Mouse (Mus musculus) CH12.LX (cell line): Measurements from ENCODE around the gene Gtf2h1.

Experiments used
- CHD2 ChIP-seq: IDR thresholded peaks from 2 replicates; pipeline ENCODE4 v1.6.1; 2011; ENCODE audit warnings: low read length, improper control_type of control experiment
- CTCF ChIP-seq, 2 experiments: IDR thresholded peaks in 1 of 2; conservative IDR thresholded peaks in 1 of 2; 2 replicates each; pipeline ENCODE4 v1.5.1; 2011 to 2012; ENCODE audit warnings: low read depth in 2 of 2, low read length in 2 of 2, improper control_type of control experiment in 1 of 2, inconsistent platforms in 1 of 2, mild to moderate bottlenecking in 1 of 2, moderate library complexity in 1 of 2
- EP300 ChIP-seq: IDR thresholded peaks from 2 replicates; pipeline ENCODE4 v1.6.1; 2011; ENCODE audit warnings: low read length, improper control_type of control experiment
- KAT2A ChIP-seq: IDR thresholded peaks from 2 replicates; pipeline ENCODE4 v1.6.1; 2012; ENCODE audit warnings: low read length, improper control_type of control experiment, inconsistent platforms; ENCODE audit not compliant: insufficient replicate concordance
- MAFK ChIP-seq: IDR thresholded peaks from 2 replicates; pipeline ENCODE4 v1.6.1; 2011; ENCODE audit warnings: low read length, improper control_type of control experiment; ENCODE audit not compliant: insufficient replicate concordance
- MYC ChIP-seq: IDR thresholded peaks from 2 replicates; pipeline ENCODE4 v1.6.1; 2011; ENCODE audit warnings: low read depth, mild to moderate bottlenecking, improper control_type of control experiment, low read length
- POLR2A ChIP-seq: IDR thresholded peaks from 2 replicates; pipeline ENCODE4 v1.6.1; 2011; ENCODE audit warnings: low read depth, mild to moderate bottlenecking, improper control_type of control experiment, low read length
- POLR2AphosphoS2 ChIP-seq: IDR thresholded peaks from 2 replicates; pipeline ENCODE4 v1.6.1; 2011; ENCODE audit warnings: low read depth, low read length, improper control_type of control experiment
- TCF12 ChIP-seq: IDR thresholded peaks from 2 replicates; pipeline ENCODE4 v1.6.1; 2014; ENCODE audit warnings: low read depth, mild to moderate bottlenecking, inconsistent platforms, low read length, improper control_type of control experiment
- UBTF ChIP-seq: IDR thresholded peaks from 2 replicates; pipeline ENCODE4 v1.6.1; 2012; ENCODE audit warnings: low read depth, mild to moderate bottlenecking, inconsistent platforms, low read length, improper control_type of control experiment, moderate library complexity

DNA sequence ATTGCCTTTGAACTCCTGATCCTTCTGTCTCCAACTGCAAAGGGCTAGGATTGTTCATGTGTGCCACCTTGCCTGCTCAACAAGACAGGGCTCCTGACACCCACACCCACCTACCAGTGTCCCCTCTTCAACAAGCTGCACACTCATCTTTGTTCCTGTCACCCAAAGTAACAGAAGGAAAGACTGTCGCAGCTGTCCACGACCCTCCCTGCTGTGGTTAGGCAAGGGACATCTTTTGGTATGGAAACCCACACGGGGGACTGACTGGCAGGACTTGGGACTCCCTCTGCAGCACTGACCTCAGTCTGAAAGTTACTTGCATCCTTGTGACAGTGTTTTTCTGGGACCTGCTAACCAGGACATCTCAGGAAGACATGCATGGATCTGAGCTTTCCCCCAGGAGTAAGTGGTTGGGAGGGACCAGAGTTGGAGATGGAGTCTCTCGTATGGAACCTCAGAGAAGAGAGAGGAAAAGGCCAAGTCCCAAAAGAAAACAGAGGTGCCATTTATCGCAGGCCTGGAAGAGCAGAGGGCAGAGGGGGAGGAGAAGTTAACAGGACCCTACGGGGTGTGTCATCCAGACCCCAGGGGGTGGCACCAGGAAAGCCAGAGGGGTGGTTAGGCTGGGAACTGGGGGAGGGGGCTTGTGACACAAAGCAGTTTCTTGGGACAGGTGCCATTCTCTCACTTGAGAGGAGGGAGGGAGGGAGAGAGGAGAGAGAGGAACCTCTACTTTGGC lies 45.1 kb downstream of the Gtf2h1 start, which contains the start of gene Ldha:
- no peak for TF ChIP-seq TCF12
- TF ChIP-seq CTCF (conservative IDR thresholded peaks at IDR 0.05 in 1 of 2, IDR thresholded peaks at IDR 0.05 in 1 of 2; ENCODE audit: low read depth in 2 of 2, low read length in 2 of 2), result no peak
- no peak for TF ChIP-seq KAT2A
- TF ChIP-seq MAFK, result no peak
- TF ChIP-seq POLR2AphosphoS2, result no peak
- no peak for TF ChIP-seq UBTF
- TF ChIP-seq EP300, result no peak
- TF ChIP-seq POLR2A, result no peak
- TF ChIP-seq MYC, result no peak
- no peak for TF ChIP-seq CHD2
